Comparison of ENCODE assay signal across 9 mouse cellular contexts in genomic region chr11:116826550-116827504, GRCm38 (mm10). TPM values are rescaled to one million over a fixed set of nuclear protein-coding genes. Genes with fewer than 3 reads are reported as not detected.
DNase-seq lines count a peak whose midpoint lies in the region; ATAC-seq and TF ChIP-seq lines count a peak whose summit lies in the region.
"Had no signal": no experiment of that assay in that cellular context is flagged by ENCODE, and none has a peak within 500 bp of the region (broad histone marks: within the 10 kb centered on the region; RNA-seq: fewer than 3 reads in every experiment).

No protein-coding gene starts in this region.

- peak overlapping the region; percentile 73 for H3K4me2 ChIP-seq in limb, embryonic 13.5 days (replicated peaks)

- H3K27ac ChIP-seq in liver, adult 2 months (replicated peaks; ENCODE audit: insufficient read depth, low read depth, low read length), result no peak overlapping the region
- peak overlapping the region; percentile 92 for H3K27ac ChIP-seq in forebrain, embryonic 10.5 days
- no peak overlapping the region; the same call in 1 of the 2 replicates for H3K27ac ChIP-seq in limb, embryonic 13.5 days
- H3K27ac ChIP-seq in small intestine, adult 2 months (ENCODE audit: insufficient read depth, low read depth, low read length), result peak overlapping the region; percentile 45

- ATAC-seq in limb, embryonic 13.5 days (ENCODE audit: low FRiP score, low read depth), result no peak

- WGBS in liver, adult 2 months, result 65% methylated on average over 17 of the region's 17 CpGs
- WGBS in forebrain, embryonic 10.5 days, result 10% methylated on average over 17 of the region's 17 CpGs
- 43% methylated on average over 17 of the region's 17 CpGs for WGBS in limb, embryonic 13.5 days
- 46% methylated on average over 17 of the region's 17 CpGs for WGBS in small intestine, adult 2 months

- H3K9ac ChIP-seq in liver, adult 2 months (ENCODE audit: low read depth, low read length), result 0 out of 2 replicates have a peak overlapping the region, but pooled peaks have one; percentile 61
- peak overlapping the region; percentile 80 for H3K9ac ChIP-seq in limb, embryonic 13.5 days

- H3K4me1 ChIP-seq in liver, adult 2 months (ENCODE audit: control insufficient read depth, insufficient read depth, low read length), result no peaks in the 10 kb centered on the region; the same call in 1 of the 2 replicates
- peaks cover 57% of the 10 kb centered on the region for H3K4me1 ChIP-seq in forebrain, embryonic 10.5 days
- peaks cover 37% of the 10 kb centered on the region for H3K4me1 ChIP-seq in limb, embryonic 13.5 days
- H3K4me1 ChIP-seq in small intestine, adult 2 months (ENCODE audit: control insufficient read depth, insufficient read depth, insufficient read length, low read length), result peaks cover 11% of the 10 kb centered on the region; the same call in 1 of the 2 replicates

- no peaks in the 10 kb centered on the region for H3K36me3 ChIP-seq in liver, adult 2 months (ENCODE audit: control insufficient read depth, insufficient read depth, low read length)
- peaks cover 16% of the 10 kb centered on the region for H3K36me3 ChIP-seq in forebrain, embryonic 10.5 days (replicated peaks)
- peaks cover 9% of the 10 kb centered on the region for H3K36me3 ChIP-seq in limb, embryonic 13.5 days
- no peaks in the 10 kb centered on the region for H3K36me3 ChIP-seq in small intestine, adult 2 months (ENCODE audit: control insufficient read depth, insufficient read depth, low read length)

- H3K9me3 ChIP-seq in forebrain, embryonic 10.5 days, result no peaks in the 10 kb centered on the region
- no peaks in the 10 kb centered on the region for H3K9me3 ChIP-seq in limb, embryonic 13.5 days
- H3K9me3 ChIP-seq: megakaryocyte, embryonic 14.5 days had no signal

- H3K27me3 ChIP-seq in liver, adult 2 months (ENCODE audit: control insufficient read depth, insufficient read depth, low read length), result no peaks in the 10 kb centered on the region
- peaks cover 9% of the 10 kb centered on the region; the same call in 1 of the 2 replicates for H3K27me3 ChIP-seq in forebrain, embryonic 10.5 days (ENCODE audit: poor library complexity, severe bottlenecking)
- no peaks in the 10 kb centered on the region for H3K27me3 ChIP-seq in limb, embryonic 13.5 days
- no peaks in the 10 kb centered on the region for H3K27me3 ChIP-seq in small intestine, adult 2 months (ENCODE audit: control insufficient read depth, insufficient read depth, low read length)

- H3K79me2 ChIP-seq in liver, adult 2 months (ENCODE audit: control insufficient read depth, insufficient read depth, low read length), result no peaks in the 10 kb centered on the region

- peak overlapping the region; percentile 57; the same call in 1 of the 2 replicates for H3K4me3 ChIP-seq in liver, adult 2 months (ENCODE audit: insufficient read depth, low read depth, low read length)
- H3K4me3 ChIP-seq in forebrain, embryonic 10.5 days, result peak overlapping the region; percentile 85
- peak overlapping the region; percentile 62 for H3K4me3 ChIP-seq in limb, embryonic 13.5 days
- H3K4me3 ChIP-seq in small intestine, adult 2 months (ENCODE audit: low read depth, low read length), result peak overlapping the region; percentile 74

- no peak for DNase-seq in liver, adult 2 months (ENCODE audit: extremely low read depth, low read depth, low spot score)
- no peak for DNase-seq in liver
- DNase-seq in forebrain, embryonic 10.5 days (ENCODE audit: extremely low spot score, low spot score), result no peak
- DNase-seq in layer of hippocampus, adult 18-20 months (ENCODE audit: low spot score in 2 of 2), result no peak
- no peak for DNase-seq in adrenal gland, postnatal 10 days
- DNase-seq in right cerebral cortex, adult 2 months (ENCODE audit: low spot score in 2 of 2), result no peak

- TF ChIP-seq POLR2A in liver, adult 2 months (IDR thresholded peaks at IDR 0.05; ENCODE audit: extremely low read depth, insufficient read depth, low read length), result no peak
- no peak for TF ChIP-seq POLR2A in small intestine, adult 2 months (IDR thresholded peaks at IDR 0.05; ENCODE audit: low read depth, low read length)

- TF ChIP-seq CTCF in liver, adult 2 months (IDR thresholded peaks at IDR 0.05; ENCODE audit: low read depth, low read length), result no peak
- no peak for TF ChIP-seq CTCF in small intestine, adult 2 months (IDR thresholded peaks at IDR 0.05; ENCODE audit: extremely low read depth, insufficient read length, insufficient replicate concordance, low read depth, low read length)

RNA-seq across cellular contexts. Expression of gene Mxra7, which starts 1.0 kb away (rescaled TPM):
- 1.4 and 1.7 TPM in 2 replicates for total RNA-seq in liver, adult 2 months (2014; rRNA removed)
- 3.2 and 3.4 TPM in 2 replicates for polyA plus RNA-seq in liver, adult 2 months (2012; rRNA removed)
- polyA plus RNA-seq in forebrain, embryonic 10.5 days (2016; fragmentation: Nextera tagmentation; extraction: Ambion mirVana), result 16.5 and 18.2 TPM in 2 replicates
- polyA plus RNA-seq in limb, embryonic 13.5 days (2015; fragmentation: Nextera tagmentation; extraction: Ambion mirVana), result 17.1 and 20.2 TPM in 2 replicates
- polyA plus RNA-seq in small intestine, adult 2 months (2012; rRNA removed), result 31.6 and 36.2 TPM in 2 replicates
- 10 to 100 TPM; 21.1 to 21.5 TPM for total RNA-seq in layer of hippocampus, adult 18-20 months (2021)
- total RNA-seq in adrenal gland, postnatal 10 days (2021), result 10 to 100 TPM; 33.7 to 40.0 TPM

RNA-seq across cellular contexts. Expression of gene Mettl23, which starts 16.3 kb away (rescaled TPM):
- 31.7 and 31.9 TPM in 2 replicates for total RNA-seq in liver, adult 2 months (2014; rRNA removed)
- polyA plus RNA-seq in liver, adult 2 months (2012; rRNA removed), result 21.0 and 30.7 TPM in 2 replicates
- 64.3 and 66.5 TPM in 2 replicates for polyA plus RNA-seq in forebrain, embryonic 10.5 days (2016; fragmentation: Nextera tagmentation; extraction: Ambion mirVana)
- polyA plus RNA-seq in limb, embryonic 13.5 days (2015; fragmentation: Nextera tagmentation; extraction: Ambion mirVana), result 72.2 and 79.0 TPM in 2 replicates
- 10.3 and 11.6 TPM in 2 replicates for polyA plus RNA-seq in small intestine, adult 2 months (2012; rRNA removed)
- 10 to 100 TPM; 25.7 to 27.4 TPM for total RNA-seq in layer of hippocampus, adult 18-20 months (2021)
- 10 to 100 TPM; 29.1 to 35.3 TPM for total RNA-seq in adrenal gland, postnatal 10 days (2021)

RNA-seq across cellular contexts. Expression of gene Jmjd6, which starts 16.4 kb away (rescaled TPM):
- total RNA-seq in liver, adult 2 months (2014; rRNA removed), result 17.8 and 18.2 TPM in 2 replicates
- 12.2 and 12.3 TPM in 2 replicates for polyA plus RNA-seq in liver, adult 2 months (2012; rRNA removed)
- 91.1 and 106 TPM in 2 replicates for polyA plus RNA-seq in forebrain, embryonic 10.5 days (2016; fragmentation: Nextera tagmentation; extraction: Ambion mirVana)
- polyA plus RNA-seq in limb, embryonic 13.5 days (2015; fragmentation: Nextera tagmentation; extraction: Ambion mirVana), result 76.6 and 82.6 TPM in 2 replicates
- polyA plus RNA-seq in small intestine, adult 2 months (2012; rRNA removed), result 21.7 and 24.2 TPM in 2 replicates
- 10 to 100 TPM; 38.3 to 39.9 TPM for total RNA-seq in layer of hippocampus, adult 18-20 months (2021)
- 10 to 100 TPM; 36.0 to 38.4 TPM for total RNA-seq in adrenal gland, postnatal 10 days (2021)

RNA-seq across cellular contexts. Expression of gene Mfsd11, which starts 25.4 kb away (rescaled TPM):
- 5.1 and 9.1 TPM in 2 replicates for total RNA-seq in liver, adult 2 months (2014; rRNA removed)
- polyA plus RNA-seq in liver, adult 2 months (2012; rRNA removed), result 11.9 and 16.6 TPM in 2 replicates
- 18.9 and 24.7 TPM in 2 replicates for polyA plus RNA-seq in forebrain, embryonic 10.5 days (2016; fragmentation: Nextera tagmentation; extraction: Ambion mirVana)
- polyA plus RNA-seq in limb, embryonic 13.5 days (2015; fragmentation: Nextera tagmentation; extraction: Ambion mirVana), result 44.3 and 44.8 TPM in 2 replicates
- polyA plus RNA-seq in small intestine, adult 2 months (2012; rRNA removed), result 15.2 and 27.0 TPM in 2 replicates
- total RNA-seq in layer of hippocampus, adult 18-20 months (2021), result 10 to 100 TPM; 36.3 to 39.1 TPM
- 10 to 100 TPM; 26.8 to 44.4 TPM for total RNA-seq in adrenal gland, postnatal 10 days (2021)

RNA-seq across cellular contexts. Expression of gene Srsf2, which starts 26.1 kb away (rescaled TPM):
- 50.6 and 60.3 TPM in 2 replicates for total RNA-seq in liver, adult 2 months (2014; rRNA removed)
- polyA plus RNA-seq in liver, adult 2 months (2012; rRNA removed), result 206 and 250 TPM in 2 replicates
- polyA plus RNA-seq in forebrain, embryonic 10.5 days (2016; fragmentation: Nextera tagmentation; extraction: Ambion mirVana), result 901 and 914 TPM in 2 replicates
- 789 and 792 TPM in 2 replicates for polyA plus RNA-seq in limb, embryonic 13.5 days (2015; fragmentation: Nextera tagmentation; extraction: Ambion mirVana)
- 352 and 658 TPM in 2 replicates for polyA plus RNA-seq in small intestine, adult 2 months (2012; rRNA removed)
- 100 to 1,000 TPM; 166 to 176 TPM for total RNA-seq in layer of hippocampus, adult 18-20 months (2021)
- total RNA-seq in adrenal gland, postnatal 10 days (2021), result 100 to 1,000 TPM; 222 to 286 TPM

Comparison
In these comparisons a context has a peak if more than half of its experiments do, and no peak if none do; other contexts are left out.
1. H3K27ac ChIP-seq: peak in forebrain, embryonic 10.5 days (single experiment) and small intestine, adult 2 months (single experiment); none in liver, adult 2 months (single experiment) and limb, embryonic 13.5 days (single experiment).
2. Peak in every context shown above with its lines, with median percentiles within 50 percentile points of each other: H3K4me3 ChIP-seq.